In genomic region chr14:75174296-75174695, GRCm38 (mm10) we compare ENCODE assay signal across 23 mouse cellular contexts. TPM values are rescaled to one million over a fixed set of nuclear protein-coding genes. Genes with fewer than 3 reads are reported as not detected.
"Had no signal": no experiment of that assay in that cellular context is flagged by ENCODE, and none has a peak within 500 bp of the region (broad histone marks: within the 10 kb centered on the region; RNA-seq: fewer than 3 reads in every experiment).

No protein-coding gene starts in this region.

- DNase-seq: kidney, adult 18-20 months; kidney, postnatal 4 days; left cerebral cortex, postnatal 4 days; lung, adult 2 months; lung, postnatal 10 days; lung, postnatal 36 days; midbrain, embryonic 14.5 days; right cerebral cortex, postnatal 4 days had no signal

- H3K4me1 ChIP-seq: limb, embryonic 12.5 days; limb, embryonic 15.5 days had no signal

- ATAC-seq: liver, embryonic 12.5 days had no signal

- H3K27me3 ChIP-seq: limb, embryonic 12.5 days; limb, embryonic 15.5 days had no signal

- H3K9me3 ChIP-seq: limb, embryonic 12.5 days; limb, embryonic 15.5 days; liver, embryonic 12.5 days; liver, embryonic 15.5 days had no signal

- H3K27ac ChIP-seq: kidney, postnatal 0 days; limb, embryonic 12.5 days; limb, embryonic 15.5 days; liver, embryonic 12.5 days; stomach, postnatal 0 days had no signal

- H3K4me2 ChIP-seq: limb, embryonic 12.5 days; limb, embryonic 15.5 days; liver, embryonic 12.5 days; midbrain, embryonic 11.5 days had no signal

- H3K9ac ChIP-seq: limb, embryonic 12.5 days; limb, embryonic 15.5 days; liver, embryonic 12.5 days; liver, embryonic 15.5 days had no signal

- H3K36me3 ChIP-seq: limb, embryonic 12.5 days; limb, embryonic 15.5 days; liver, embryonic 12.5 days; liver, embryonic 15.5 days had no signal

- H3K4me3 ChIP-seq: limb, embryonic 12.5 days; limb, embryonic 15.5 days; liver, embryonic 12.5 days; liver, embryonic 15.5 days had no signal

RNA-seq across cellular contexts. Expression of gene Lrrc63, which starts 43.6 kb away (rescaled TPM):
- total RNA-seq: layer of hippocampus, adult 18-20 months; layer of hippocampus, postnatal 14 days; left cerebral cortex, adult 8-10 months; left cerebral cortex, postnatal 4 days; megakaryocyte-erythroid progenitor cell, adult 5-6 weeks; midbrain, postnatal 0 days had no signal
- polyA plus RNA-seq: kidney, embryonic 14.5 days; kidney, postnatal 0 days; limb, embryonic 15.5 days; liver, embryonic 12.5 days; liver, embryonic 15.5 days; midbrain, embryonic 14.5 days; midbrain, postnatal 0 days; neural tube, embryonic 14.5 days; stomach, embryonic 14.5 days; stomach, postnatal 0 days had no signal
